Mouse (Mus musculus) embryonic facial prominence, embryonic 12.5 days (tissue): ENCODE data around the gene Ttc39a. TPM values are rescaled to one million over a fixed set of nuclear protein-coding genes. Genes with fewer than 3 reads are reported as not detected.
A peak's percentile ranks its signal among the peaks of the same experiment; 100 is the strongest.

Experiments
- ATAC-seq: fragments of 200-750 bp; cut with Nextera tagmentation; 2 replicates; pipeline ENCODE4 v1.8.0; 2017; ENCODE audit not compliant: insufficient number of reproducible peaks, insufficient read depth, low FRiP score, low TSS enrichment
- H3K27ac ChIP-seq: fragments of 300-500 bp; sonication (generic); 2 replicates; pipeline ENCODE4 v1.5.1; 2016; ENCODE audit warnings: mild to moderate bottlenecking
- H3K27me3 ChIP-seq: fragments of 300-500 bp; sonication (generic); 2 replicates; pipeline ENCODE4 v1.6.1; 2016; ENCODE audit warnings: mild to moderate bottlenecking, moderate library complexity
- H3K36me3 ChIP-seq: fragments of 300-500 bp; sonication (generic); 2 replicates; pipeline ENCODE4 v1.6.1; 2016; ENCODE audit warnings: mild to moderate bottlenecking
- H3K4me1 ChIP-seq: fragments of 300-500 bp; sonication (generic); 2 replicates; pipeline ENCODE4 v1.6.1; 2016
- H3K4me2 ChIP-seq: fragments of 300-500 bp; sonication (generic); replicated peaks from 2 replicates; pipeline ENCODE4 v1.6.1; 2016; ENCODE audit warnings: mild to moderate bottlenecking, moderate library complexity
- H3K4me3 ChIP-seq: fragments of 300-500 bp; sonication (generic); 2 replicates; pipeline ENCODE4 v1.5.1; 2016; ENCODE audit warnings: mild to moderate bottlenecking
- H3K9ac ChIP-seq: fragments of 300-500 bp; sonication (generic); 2 replicates; pipeline ENCODE4 v1.6.1; 2016; ENCODE audit warnings: mild to moderate bottlenecking, moderate library complexity
- H3K9me3 ChIP-seq: fragments of 300-500 bp; sonication (generic); 2 replicates; pipeline ENCODE4 v1.6.1; 2016; ENCODE audit warnings: mild to moderate bottlenecking, moderate library complexity
- WGBS: fragments of 180-500 bp; shearing (Covaris S2); methylation state at CpG from one replicate; pipeline ENCODE4 v1.1.7; 2016; 5-methylcytosine and 5-hydroxymethylcytosine counted together
- polyA plus RNA-seq: library from polyadenylated mRNA; unstranded; fragments of >200 nt; fragmentation: Nextera tagmentation; extraction: Ambion mirVana; gene quantifications from 2 replicates; pipeline ENCODE4 v1.2.1, GENCODE M21; 2016

The Ttc39a gene
- polyA plus RNA-seq, 1 experiment from 2014 or later, result 4.2 TPM

- no peak overlapping the region for H3K4me3 ChIP-seq
- no peak for ATAC-seq
- H3K9ac ChIP-seq, result no peak overlapping the region
- no peak overlapping the region for H3K27ac ChIP-seq
- no peaks in the 10 kb centered on the region for H3K4me1 ChIP-seq
- H3K36me3 ChIP-seq, result peaks cover 5% of the 10 kb centered on the region
- no peak overlapping the region for H3K4me2 ChIP-seq
- no peaks in the 10 kb centered on the region for H3K9me3 ChIP-seq
- H3K27me3 ChIP-seq, result no peaks in the 10 kb centered on the region
Measured at GRCm38 (mm10) chr4:109467687-109468086, 61.3 kb downstream of the Ttc39a start.

GRCm38 (mm10) chr4:109471606-109472005, 65.2 kb downstream of the Ttc39a start:
- H3K9ac ChIP-seq, result no peak overlapping the region

GRCm38 (mm10) chr4:109472566-109472965, 66.1 kb downstream of the Ttc39a start:
- peaks cover 7% of the 10 kb centered on the region for H3K36me3 ChIP-seq
- H3K4me2 ChIP-seq, result no peak overlapping the region
- no peak overlapping the region for H3K27ac ChIP-seq
- H3K9ac ChIP-seq, result no peak overlapping the region
- H3K4me3 ChIP-seq, result no peak overlapping the region
- ATAC-seq, result no peak
- no peaks in the 10 kb centered on the region for H3K9me3 ChIP-seq
- H3K4me1 ChIP-seq, result peaks cover 7% of the 10 kb centered on the region; the same call in 1 of the 2 replicates
- 89% methylated on average over 3 of the region's 3 CpGs for WGBS
- H3K27me3 ChIP-seq, result no peaks in the 10 kb centered on the region

More at GRCm38 (mm10) chr4:109471606-109472005, 65.2 kb downstream of the Ttc39a start:
- H3K9me3 ChIP-seq, result no peaks in the 10 kb centered on the region
- peaks cover 7% of the 10 kb centered on the region; the same call in 1 of the 2 replicates for H3K4me1 ChIP-seq
- ATAC-seq, result no peak
- H3K27me3 ChIP-seq, result no peaks in the 10 kb centered on the region
- H3K27ac ChIP-seq, result no peak overlapping the region
- no peak overlapping the region for H3K4me2 ChIP-seq
- H3K4me3 ChIP-seq, result no peak overlapping the region
- H3K36me3 ChIP-seq, result peaks cover 7% of the 10 kb centered on the region

GRCm38 (mm10) chr4:109475078-109475477, 68.7 kb downstream of the Ttc39a start:
- Histone ChIP-seq H3K27me3 (no peaks in the 10 kb centered on the region), H3K9ac (peak overlapping the region; percentile 97; the same call in 1 of the 2 replicates), H3K9me3 (no peaks in the 10 kb centered on the region), H3K4me2 (peak overlapping the region; percentile 53), H3K4me3 (peak overlapping the region; percentile 89), H3K27ac (no peak overlapping the region), H3K36me3 (peaks cover 7% of the 10 kb centered on the region), H3K4me1 (peaks cover 7% of the 10 kb centered on the region; the same call in 1 of the 2 replicates)
- ATAC-seq, result no peak
- 44% methylated on average over 2 of the region's 2 CpGs for WGBS

- H3K27me3 ChIP-seq, result no peaks in the 10 kb centered on the region
- no peaks in the 10 kb centered on the region for H3K9me3 ChIP-seq
- WGBS, result under 1% methylated on average over 62 of the region's 68 CpGs
- H3K4me3 ChIP-seq, result peak overlapping the region; percentile 89
- peak overlapping the region; percentile 95 for H3K27ac ChIP-seq
- H3K4me1 ChIP-seq, result peaks cover 7% of the 10 kb centered on the region; the same call in 1 of the 2 replicates
- H3K4me2 ChIP-seq, result peak overlapping the region; percentile 53
- H3K9ac ChIP-seq, result peak overlapping the region; percentile 97
- ATAC-seq, result peak; percentile 72
- peaks cover 7% of the 10 kb centered on the region for H3K36me3 ChIP-seq
Measured at GRCm38 (mm10) chr4:109475577-109476553, 69.4 kb downstream of the Ttc39a start.

GRCm38 (mm10) chr4:109476554-109477014, 70.2 kb downstream of the Ttc39a start:
- H3K27ac ChIP-seq, result peak overlapping the region; percentile 95
- H3K9me3 ChIP-seq, result no peaks in the 10 kb centered on the region
- under 1% methylated on average over 32 of the region's 39 CpGs for WGBS
- peaks cover 7% of the 10 kb centered on the region for H3K36me3 ChIP-seq
- peak overlapping the region; percentile 89 for H3K4me3 ChIP-seq
- H3K9ac ChIP-seq, result peak overlapping the region; percentile 97
- H3K4me1 ChIP-seq, result peaks cover 7% of the 10 kb centered on the region; the same call in 1 of the 2 replicates
- no peaks in the 10 kb centered on the region for H3K27me3 ChIP-seq
- H3K4me2 ChIP-seq, result peak overlapping the region; percentile 53
- peak; percentile 99 for ATAC-seq

GRCm38 (mm10) chr4:109477454-109477853, 71.0 kb downstream of the Ttc39a start:
- Histone ChIP-seq H3K4me2 (no peak overlapping the region), H3K36me3 (peaks cover 4% of the 10 kb centered on the region), H3K9me3 (no peaks in the 10 kb centered on the region), H3K4me1 (peaks cover 7% of the 10 kb centered on the region; the same call in 1 of the 2 replicates), H3K9ac (no peak overlapping the region), H3K4me3 (no peak overlapping the region), H3K27ac (no peak overlapping the region), H3K27me3 (no peaks in the 10 kb centered on the region)
- 95% methylated on average over 3 of the region's 3 CpGs for WGBS
- no peak for ATAC-seq

- Histone ChIP-seq H3K4me2 (no peak overlapping the region), H3K4me1 (no peaks in the 10 kb centered on the region), H3K9me3 (no peaks in the 10 kb centered on the region), H3K4me3 (no peak overlapping the region), H3K27ac (no peak overlapping the region), H3K36me3 (no peaks in the 10 kb centered on the region), H3K9ac (no peak overlapping the region), H3K27me3 (no peaks in the 10 kb centered on the region)
- 69% methylated on average over 2 of the region's 2 CpGs for WGBS
- ATAC-seq, result no peak
Measured at GRCm38 (mm10) chr4:109481424-109481823, 75.0 kb downstream of the Ttc39a start.

GRCm38 (mm10) chr4:109482701-109483100, 76.3 kb downstream of the Ttc39a start:
- H3K36me3 ChIP-seq, result no peaks in the 10 kb centered on the region
- no peak overlapping the region for H3K27ac ChIP-seq
- H3K9me3 ChIP-seq, result no peaks in the 10 kb centered on the region
- H3K27me3 ChIP-seq, result no peaks in the 10 kb centered on the region
- peaks cover 2% of the 10 kb centered on the region; the same call in 1 of the 2 replicates for H3K4me1 ChIP-seq
- no peak for ATAC-seq
- no peak overlapping the region for H3K4me2 ChIP-seq
- no peak overlapping the region for H3K9ac ChIP-seq
- H3K4me3 ChIP-seq, result no peak overlapping the region
- WGBS, result 78% methylated on average over 1 of the region's 1 CpGs

- H3K4me3 ChIP-seq, result no peak within 1 kb of the TSS
- H3K4me1 ChIP-seq, result peaks cover 4% of the 10 kb centered on the region; the same call in 1 of the 2 replicates
- H3K9ac ChIP-seq, result no peak within 1 kb of the TSS
- 80% methylated on average over 3 of the region's 3 CpGs for WGBS
- no peaks in the 10 kb centered on the region for H3K9me3 ChIP-seq
- no peak for ATAC-seq
- H3K27me3 ChIP-seq, result no peaks in the 10 kb centered on the region
- no peaks in the 10 kb centered on the region for H3K36me3 ChIP-seq
- no peak within 1 kb of the TSS for H3K4me2 ChIP-seq
- H3K27ac ChIP-seq, result no peak within 1 kb of the TSS
Measured at GRCm38 (mm10) chr4:109484621-109485020, 78.2 kb downstream of the Ttc39a start, which contains the start of gene Rnf11. Gene Rnf11, minus strand, starts transcription at chr4:109484728.

GRCm38 (mm10) chr4:109488812-109489211, 82.4 kb downstream of the Ttc39a start:
- Histone ChIP-seq H3K27me3 (no peaks in the 10 kb centered on the region), H3K27ac (no peak overlapping the region), H3K4me1 (peaks cover 4% of the 10 kb centered on the region; the same call in 1 of the 2 replicates), H3K4me3 (no peak overlapping the region), H3K36me3 (no peaks in the 10 kb centered on the region), H3K4me2 (no peak overlapping the region), H3K9ac (no peak overlapping the region), H3K9me3 (no peaks in the 10 kb centered on the region)
- ATAC-seq, result no peak
- 73% methylated on average over 1 of the region's 1 CpGs for WGBS

- no peak overlapping the region for H3K27ac ChIP-seq
- no peak for ATAC-seq
- no peaks in the 10 kb centered on the region for H3K9me3 ChIP-seq
Measured at GRCm38 (mm10) chr4:109493581-109493980, 87.2 kb downstream of the Ttc39a start.

More at GRCm38 (mm10) chr4:109493581-109493980, 87.2 kb downstream of the Ttc39a start:
- Histone ChIP-seq H3K4me1 (no peaks in the 10 kb centered on the region), H3K4me3 (no peak overlapping the region), H3K4me2 (no peak overlapping the region), H3K36me3 (no peaks in the 10 kb centered on the region), H3K27me3 (no peaks in the 10 kb centered on the region), H3K9ac (no peak overlapping the region)
